Mouse (Mus musculus): ENCODE measurements around the gene Gm7954. TPM values are rescaled to one million over a fixed set of nuclear protein-coding genes. Genes with fewer than 3 reads are reported as not detected.

The Gm7954 gene
- polyA plus RNA-seq (2017; shearing (Covaris generic)), result not detected

GRCm38 (mm10) chr14:41453418-41453817, at the start of gene Gm7954:
TSS of gene Gm7954 (minus strand) at chr14:41453518.

GRCm38 (mm10) chr14:41489385-41489784, 36.1 kb upstream of the Gm7954 start, which contains the start of gene Gm3486:
TSS of gene Gm3486 (minus strand) at chr14:41489485.

GRCm38 (mm10) chr14:41408181-41408580, 45.1 kb downstream of the Gm7954 start, which contains the start of gene Gm6482:
TSS of gene Gm6482 (minus strand) at chr14:41408281.

Other genes starting within 250 kb of the Gm7954 start
- gene Gm2832, start 174.7 kb downstream of the Gm7954 start, polyA plus RNA-seq (2017; shearing (Covaris generic)), result not detected
- not detected for gene Gm5798, start 104.9 kb downstream of the Gm7954 start, polyA plus RNA-seq (2017; shearing (Covaris generic))
- gene Gm7945, start 67.1 kb downstream of the Gm7954 start, polyA plus RNA-seq (2017; shearing (Covaris generic)), result not detected
- not detected for gene Gm6482, start 45.2 kb downstream of the Gm7954 start, polyA plus RNA-seq (2017; shearing (Covaris generic))
- gene Gm3486, start 36.0 kb upstream of the Gm7954 start, polyA plus RNA-seq (2017; shearing (Covaris generic)), result not detected
- not detected for gene Gm7970, start 102.1 kb upstream of the Gm7954 start, polyA plus RNA-seq (2017; shearing (Covaris generic))
- not detected for gene 1700049E17Rik2, start 119.7 kb upstream of the Gm7954 start, polyA plus RNA-seq (2017; shearing (Covaris generic))
- gene Gm3072, start 171.1 kb upstream of the Gm7954 start, polyA plus RNA-seq (2017; shearing (Covaris generic)), result not detected
- not detected for gene Gm3676, start 193.0 kb upstream of the Gm7954 start, polyA plus RNA-seq (2017; shearing (Covaris generic))
- gene Gm8068, start 248.4 kb upstream of the Gm7954 start, polyA plus RNA-seq (2017; shearing (Covaris generic)), result not detected